Mouse (Mus musculus) frontal cortex, adult 2 months (tissue): ENCODE results near the gene Ust. TPM values are rescaled to one million over a fixed set of nuclear protein-coding genes. Genes with fewer than 3 reads are reported as not detected.
"Not testable (repeated sequence)": the region's sequence is repeated elsewhere in the genome, so short reads cannot be mapped to it uniquely, and the experiment has no call there.

ENCODE experiments used
- DNase-seq, 2 experiments: peaks; one replicate each; pipeline ENCODE4 v3.0.0; 2022; ENCODE audit warnings: low spot score in 1 of 2; ENCODE audit errors: extremely low spot score in 1 of 2
- polyA plus RNA-seq: library from polyadenylated mRNA; depleted of rRNA; stranded (reverse); fragments of >200 nt; gene quantifications from 2 replicates; pipeline ENCODE4 v1.2.3, GENCODE M21; 2012; rRNA removed

Gene Ust
- 11.3 and 14.5 TPM in 2 replicates for polyA plus RNA-seq

DNA sequence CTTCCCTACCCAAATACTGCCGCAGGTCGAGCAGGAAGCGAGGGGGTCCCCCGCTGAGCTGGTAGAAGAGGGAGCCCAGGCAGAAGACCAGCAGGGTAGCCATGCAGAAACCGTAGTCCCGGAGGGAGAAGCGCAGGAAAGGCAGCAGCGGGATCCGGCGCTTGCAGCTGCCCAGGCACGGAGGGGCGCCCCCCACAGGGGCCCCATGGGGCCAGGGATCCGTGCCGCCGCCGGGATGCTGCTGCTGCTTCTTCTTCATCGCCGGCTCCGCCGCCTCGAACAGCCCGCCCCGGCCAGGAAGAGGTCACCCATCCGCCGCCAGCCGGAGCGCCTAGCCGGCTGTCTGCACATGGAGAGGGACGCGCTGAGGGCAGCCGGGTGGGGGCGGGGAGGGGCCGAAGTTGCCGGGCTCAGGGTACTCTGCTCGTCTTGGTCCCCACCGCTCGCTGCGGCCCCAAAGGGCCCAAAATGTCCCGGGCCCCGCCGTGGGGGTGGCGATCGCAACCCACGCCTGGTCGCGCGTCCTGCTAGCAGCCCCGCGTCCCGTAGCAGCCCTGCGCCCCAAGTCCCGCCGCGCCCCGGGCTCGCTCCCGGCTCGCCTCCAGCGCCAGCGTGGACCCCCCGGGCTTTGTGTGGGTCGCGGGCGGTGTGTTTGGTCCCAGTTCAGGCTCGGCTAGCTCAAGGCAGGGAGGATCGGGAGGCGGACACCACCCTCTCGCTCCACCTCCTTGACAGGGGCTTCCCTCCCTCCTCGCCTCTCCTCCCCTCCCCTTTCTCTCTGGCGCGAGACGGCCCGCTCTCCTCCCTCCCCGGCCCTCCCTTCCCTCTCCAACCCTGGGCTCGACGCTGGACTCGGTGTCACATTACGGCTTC is at the start of gene Ust:
TSS of gene Ust (minus strand) at position 685 of the 873 bp plus-strand sequence.
- peak in 1 of 2 experiments; percentile 65 for DNase-seq

DNA sequence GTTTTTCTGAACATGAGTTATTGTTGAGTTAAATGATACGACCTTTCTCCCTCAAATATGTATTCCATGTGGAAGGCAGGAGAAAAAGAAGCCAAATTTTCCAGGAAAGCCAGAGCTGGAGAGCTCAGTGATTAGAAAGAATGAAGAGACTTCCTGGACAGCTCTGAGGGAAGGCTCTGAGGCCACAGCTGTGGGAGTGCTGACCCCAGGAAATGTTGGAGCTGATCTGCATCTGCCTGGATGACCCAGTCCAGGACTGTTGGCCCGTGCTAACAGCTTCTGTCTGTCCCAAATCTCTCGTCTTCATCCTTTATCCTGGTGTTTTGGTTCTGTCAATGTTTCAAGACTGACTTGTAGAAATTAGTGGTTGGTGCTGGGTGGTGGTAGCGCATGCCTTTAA is 42.7 kb upstream of the Ust start:
- DNase-seq: no peak

DNA sequence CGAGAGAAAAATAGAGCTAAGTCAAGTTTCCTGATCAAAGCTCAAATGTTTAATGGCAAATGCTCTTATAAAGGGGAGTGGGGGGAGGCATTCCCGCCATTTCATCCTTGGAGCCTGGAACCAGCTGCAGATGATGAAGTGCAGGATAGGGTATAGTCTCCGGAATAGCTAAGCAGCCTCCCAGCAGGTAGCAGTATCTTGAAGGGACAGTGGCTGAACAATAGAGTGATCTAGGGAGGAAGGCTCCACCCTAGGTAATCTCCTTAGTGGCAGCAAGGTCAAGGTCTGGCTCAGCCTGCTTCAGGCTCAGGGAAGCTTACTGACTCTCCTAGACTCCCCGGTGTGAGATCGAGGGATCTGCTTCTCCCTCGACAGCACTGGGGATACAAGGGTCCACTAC is 40.9 kb upstream of the Ust start:
- not testable (repeated sequence) for DNase-seq

DNA sequence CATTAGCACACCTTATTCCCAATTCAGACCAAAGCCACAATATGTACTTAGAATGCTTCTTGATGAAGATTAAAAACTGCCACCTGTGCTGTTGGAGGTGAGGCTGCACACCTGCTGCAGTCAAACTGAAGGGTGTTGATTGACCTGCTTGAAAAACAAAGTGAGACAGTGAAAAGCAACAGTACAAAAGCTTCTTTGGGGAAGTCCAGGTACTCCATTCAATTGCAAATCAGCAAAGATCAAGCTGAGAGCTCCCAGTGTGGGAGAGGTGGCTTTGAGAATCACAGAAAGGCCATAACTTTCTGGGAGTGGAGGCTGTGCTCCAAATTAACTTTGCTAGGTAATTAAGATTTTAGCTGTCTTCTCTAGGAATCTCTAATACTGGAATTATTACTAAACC is 33.6 kb upstream of the Ust start:
- DNase-seq: not testable (repeated sequence)

DNA sequence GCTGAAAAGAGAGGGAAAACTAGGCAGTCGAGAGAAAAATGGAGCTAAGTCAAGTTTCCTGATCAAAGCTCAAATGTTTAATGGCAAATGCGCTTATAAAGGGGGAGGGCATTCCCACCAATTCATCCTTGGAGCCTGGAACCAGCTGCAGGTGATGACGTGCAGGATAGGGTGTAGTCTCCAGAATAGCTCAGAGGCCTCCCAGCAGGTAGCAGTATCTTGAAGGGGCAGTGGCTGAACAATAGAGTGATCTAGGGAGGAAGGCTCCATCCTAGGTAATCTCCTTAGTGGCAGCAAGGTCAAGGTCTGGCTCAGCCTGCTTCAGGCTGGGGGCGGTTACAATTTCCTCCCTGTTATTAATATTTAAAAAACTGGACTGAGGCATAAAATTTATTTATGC is 33.0 kb upstream of the Ust start:
- DNase-seq: not testable (repeated sequence)

DNA sequence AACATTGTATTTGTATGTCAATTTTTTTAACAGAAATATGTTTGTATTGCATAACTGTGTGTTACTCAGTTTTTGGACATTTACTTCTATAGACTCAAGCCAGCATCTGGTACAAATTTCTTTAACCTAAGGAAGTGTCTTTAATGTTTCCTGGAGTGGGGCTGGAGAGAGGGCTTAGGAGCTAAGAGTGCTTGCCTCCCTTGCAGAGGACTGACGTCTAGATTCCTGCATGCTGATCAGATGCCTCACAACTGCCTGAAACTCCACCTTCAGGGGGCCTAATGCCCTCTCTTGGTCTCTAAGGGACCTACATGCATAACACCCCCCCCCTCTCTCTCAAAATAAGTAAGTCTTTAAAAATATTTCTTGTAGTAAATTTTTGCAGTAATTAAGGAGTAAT is 22.9 kb upstream of the Ust start:
- DNase-seq: no peak

DNA sequence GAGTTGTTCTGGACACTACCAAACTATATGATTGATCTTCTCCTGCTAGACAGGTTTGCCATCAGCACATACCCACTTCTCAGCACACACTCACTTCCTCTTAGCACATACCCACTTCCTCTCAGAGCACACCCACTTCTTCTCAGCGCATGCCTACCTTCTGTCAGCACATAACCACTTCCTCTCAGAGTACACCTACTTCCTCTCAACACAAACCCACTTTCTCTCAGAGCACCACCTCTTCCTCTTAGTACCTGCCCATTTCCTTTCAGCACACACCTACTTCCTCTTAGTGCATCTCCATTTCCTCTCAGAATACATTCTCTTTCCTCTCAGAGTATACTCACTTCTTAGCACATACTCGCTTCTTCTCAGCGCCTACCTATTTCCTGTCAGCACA is 16.8 kb upstream of the Ust start:
- DNase-seq: no peak

DNA sequence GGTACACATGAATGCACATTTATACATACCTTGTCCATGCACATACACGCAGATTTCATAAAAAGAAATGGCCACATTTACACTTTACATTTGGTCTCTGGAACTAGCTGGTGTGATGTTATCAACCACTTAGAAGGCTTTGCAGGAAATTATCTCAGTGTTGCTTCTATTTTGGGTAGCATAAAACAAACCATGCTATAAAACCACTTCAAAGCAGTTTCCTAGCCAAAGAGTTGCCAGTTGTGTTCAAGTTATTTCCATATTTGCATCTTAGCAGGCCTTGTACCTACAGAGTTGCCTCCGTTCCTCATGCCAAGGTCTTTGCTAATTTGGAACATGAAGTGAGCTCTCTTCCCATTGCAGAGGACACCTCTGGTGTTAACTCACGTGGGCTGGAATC is 13.0 kb upstream of the Ust start:
- DNase-seq: no peak

DNA sequence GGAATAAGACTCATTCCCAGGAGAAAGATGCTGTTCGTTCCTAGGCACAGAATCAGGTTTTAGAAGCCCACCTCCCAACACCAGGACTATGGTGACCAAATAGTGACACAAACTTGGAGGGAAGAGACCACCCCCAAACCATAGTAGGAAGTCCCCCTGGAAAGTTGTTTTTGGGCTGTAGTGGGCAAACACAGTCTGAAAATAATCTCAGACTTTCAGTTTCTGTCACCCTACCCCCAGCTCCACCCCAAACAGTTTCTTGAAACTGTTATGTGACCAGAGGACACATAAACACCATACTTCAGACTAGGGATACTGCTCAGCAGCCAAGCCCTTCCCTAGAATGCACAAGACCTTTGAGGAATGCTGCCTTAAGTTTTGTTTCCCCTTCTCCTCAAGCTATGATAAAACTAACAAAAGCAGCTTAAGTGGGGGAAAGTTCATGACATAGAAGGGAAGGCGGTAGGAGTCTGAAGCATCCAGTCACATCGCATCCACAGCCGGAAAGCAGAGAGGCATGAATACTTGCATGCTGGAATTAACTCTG is 12.0 kb upstream of the Ust start:
- DNase-seq: no peak

DNA sequence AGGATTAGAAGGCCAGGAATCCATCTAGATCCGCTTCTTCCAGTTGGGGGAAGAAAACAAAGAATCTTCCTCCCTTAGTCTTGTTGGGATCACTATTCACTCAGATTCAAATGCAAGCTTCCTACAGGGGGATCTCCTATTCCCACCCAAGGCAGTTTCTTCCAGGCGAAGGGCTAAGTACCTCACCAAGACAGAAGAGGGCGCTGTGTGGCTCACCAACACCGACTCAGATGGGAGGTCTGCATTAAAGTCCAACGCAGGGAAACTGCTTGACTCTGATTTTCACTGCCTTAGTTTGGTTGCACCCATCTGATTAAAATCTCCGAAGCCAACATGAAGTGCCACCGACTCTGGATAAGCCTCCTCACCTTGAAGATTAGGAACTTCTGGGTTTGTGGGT is 10.5 kb upstream of the Ust start:
- peak in 1 of 2 experiments; percentile 28 for DNase-seq

DNA sequence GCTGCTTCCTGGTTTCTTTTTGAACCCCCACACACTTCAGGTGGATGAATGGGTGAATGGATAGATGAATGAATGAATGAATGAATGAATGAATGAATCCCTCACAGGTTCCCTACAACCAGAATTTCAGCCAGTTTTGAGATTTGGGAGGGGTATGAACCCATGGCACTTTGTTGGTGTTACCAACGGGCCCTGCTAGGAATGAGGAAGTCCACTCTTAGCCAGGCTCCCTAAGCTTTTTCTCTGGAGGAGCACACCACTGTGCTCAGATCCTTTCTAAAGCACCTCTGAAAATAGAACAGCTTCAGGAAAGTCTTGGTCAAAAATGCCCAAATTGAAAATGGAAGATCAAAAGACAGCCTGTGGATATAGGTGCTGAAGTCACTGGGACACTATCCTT is 6.7 kb upstream of the Ust start:
- DNase-seq: no peak

DNA sequence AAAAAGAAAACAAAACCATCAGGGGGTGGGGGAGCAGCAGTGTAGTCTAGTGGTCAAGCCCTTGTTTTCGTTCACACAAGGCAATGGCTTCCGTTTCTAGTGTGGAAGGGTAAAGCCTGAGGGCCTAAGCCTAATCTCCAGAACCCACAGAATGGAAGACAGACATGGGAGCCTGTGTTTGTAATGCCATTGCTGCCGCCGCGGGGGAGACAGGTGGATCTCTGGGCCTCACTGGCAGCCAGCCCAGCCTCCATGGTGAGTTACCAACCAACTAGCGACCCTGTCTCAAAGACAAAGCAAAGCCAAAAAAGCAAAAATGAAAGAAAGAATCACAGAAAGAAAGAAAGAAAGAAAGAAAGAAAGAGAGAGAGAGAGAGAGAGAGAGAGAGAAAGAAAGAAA is 2.9 kb upstream of the Ust start:
- DNase-seq: no peak

DNA sequence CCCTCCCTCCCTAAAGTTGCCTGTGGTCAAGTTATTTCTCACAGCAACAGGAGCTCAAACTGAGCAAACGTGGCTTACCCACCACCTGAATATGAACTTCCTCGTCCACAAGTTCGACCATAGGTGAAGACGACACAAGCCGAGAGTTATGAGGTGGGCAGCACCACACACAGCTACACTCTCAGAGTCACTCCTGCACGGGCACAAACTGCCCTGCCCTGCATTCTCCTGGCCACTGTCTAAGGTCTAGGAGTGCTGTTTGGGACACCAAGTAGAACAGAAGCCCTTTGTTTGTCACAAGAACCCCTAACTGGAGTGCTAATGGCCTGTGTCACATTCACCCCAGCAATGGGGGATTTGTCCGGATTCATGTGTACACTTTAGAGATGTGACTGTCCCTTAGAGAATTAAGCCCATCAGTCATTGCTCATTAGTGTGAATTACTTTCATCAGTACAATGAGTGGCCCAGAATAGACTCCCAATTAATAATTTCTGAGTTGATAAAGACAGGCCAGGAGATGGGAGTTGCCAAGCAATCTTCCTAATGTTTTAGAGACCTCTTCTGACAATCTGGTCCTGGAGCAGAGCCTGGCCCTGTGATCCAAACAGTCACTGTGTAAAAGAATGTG is 2.3 kb upstream of the Ust start:
- DNase-seq: no peak

DNA sequence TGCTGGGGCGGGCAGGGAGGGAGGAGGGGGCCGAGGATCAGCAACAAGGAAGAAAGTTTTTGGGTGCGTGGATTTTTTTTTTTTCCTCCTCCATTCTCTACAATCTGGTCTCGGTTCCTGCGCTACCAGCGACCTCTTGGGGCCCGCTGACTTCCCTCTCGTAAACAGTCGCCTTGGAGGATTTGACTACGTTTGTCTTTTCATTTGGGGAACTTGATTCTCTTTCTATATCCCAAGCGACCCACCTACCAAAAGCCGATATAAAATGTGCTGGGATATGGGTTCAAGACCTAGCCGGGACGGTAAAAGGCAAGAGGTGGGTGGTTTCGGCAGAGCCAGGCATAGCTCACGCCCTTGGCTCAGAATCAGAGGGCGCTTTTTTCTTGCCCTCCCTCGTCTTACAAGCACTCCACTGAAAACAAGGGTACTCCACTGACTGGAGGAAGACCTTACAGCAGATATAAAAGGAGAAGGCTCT is 428 bp upstream of the Ust start:
- DNase-seq: peak in 1 of 2 experiments; percentile 47

DNA sequence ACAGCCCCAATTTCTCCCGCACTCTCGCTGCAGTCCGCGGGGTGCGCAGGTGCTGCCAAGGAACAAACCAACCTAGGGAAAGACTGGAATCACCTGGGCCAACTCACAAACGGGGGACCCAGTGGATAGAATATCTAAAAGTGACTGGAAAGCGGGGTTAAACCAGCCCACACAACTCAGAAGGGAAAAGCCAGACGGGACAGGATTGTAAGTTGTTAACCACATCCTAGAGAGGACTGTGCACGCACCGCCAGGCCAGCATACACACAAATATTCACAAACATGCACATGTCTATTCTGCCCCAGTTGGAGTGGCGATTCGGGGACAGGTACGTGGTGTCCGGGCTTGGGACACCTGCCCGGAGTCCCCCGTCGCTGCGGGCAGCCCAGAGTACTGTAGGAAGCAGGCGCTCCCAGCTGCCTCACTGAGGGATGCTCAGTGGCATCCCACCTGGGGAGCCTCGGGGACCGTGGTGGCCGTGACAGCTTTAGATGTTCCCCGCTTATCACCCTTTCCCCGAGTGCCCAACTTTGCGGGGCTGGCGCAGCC is 959 bp downstream of the Ust start:
- no peak for DNase-seq

DNA sequence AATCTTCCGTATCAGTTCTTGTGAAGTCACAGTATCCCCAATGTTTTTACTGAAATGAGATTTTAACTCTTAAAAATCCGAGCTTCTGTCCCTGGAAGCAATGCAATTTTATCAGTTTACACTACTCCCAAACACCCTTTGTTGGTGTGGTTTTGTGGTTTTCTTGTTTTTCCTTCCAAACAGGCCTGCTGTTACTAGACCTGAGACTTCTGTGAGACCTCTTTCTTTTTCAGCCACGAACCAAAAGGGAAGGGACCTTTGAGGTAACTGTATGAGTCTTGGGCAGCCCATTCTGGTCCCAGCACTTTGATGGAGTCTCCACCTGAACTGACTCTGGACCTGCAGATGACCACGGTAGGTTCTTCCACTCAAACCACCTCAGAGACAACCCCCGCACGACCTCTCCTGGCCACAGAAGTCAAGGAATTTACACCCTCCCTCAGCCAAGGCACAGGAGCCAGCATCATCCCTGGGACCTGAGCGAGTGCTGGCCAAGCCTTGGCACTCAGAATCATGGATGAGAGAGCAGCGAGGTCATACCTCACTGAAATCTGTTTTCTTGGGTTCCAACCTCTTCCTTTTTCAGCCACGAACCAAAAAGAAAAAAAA is 1.6 kb downstream of the Ust start:
- no peak for DNase-seq

DNA sequence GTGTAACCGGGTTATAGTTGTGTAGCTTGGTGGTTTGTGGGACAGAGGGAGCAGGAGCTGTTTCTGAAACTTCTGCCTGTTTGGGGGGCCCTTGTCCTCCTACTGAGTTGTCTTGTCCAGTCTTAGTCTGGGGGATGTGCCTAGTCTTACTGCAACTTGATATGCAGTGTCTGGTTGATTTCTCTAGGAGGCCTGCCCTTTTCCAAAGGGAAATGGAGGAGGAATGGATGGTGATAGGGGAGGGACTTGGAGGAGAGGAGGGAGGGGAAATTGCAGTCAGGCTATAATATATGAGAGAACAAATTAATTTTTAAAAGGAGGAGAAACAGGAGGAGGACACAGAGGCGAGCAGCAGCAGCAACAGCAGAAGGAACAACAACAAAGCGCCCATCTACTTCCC is 4.9 kb downstream of the Ust start:
- DNase-seq: no peak

DNA sequence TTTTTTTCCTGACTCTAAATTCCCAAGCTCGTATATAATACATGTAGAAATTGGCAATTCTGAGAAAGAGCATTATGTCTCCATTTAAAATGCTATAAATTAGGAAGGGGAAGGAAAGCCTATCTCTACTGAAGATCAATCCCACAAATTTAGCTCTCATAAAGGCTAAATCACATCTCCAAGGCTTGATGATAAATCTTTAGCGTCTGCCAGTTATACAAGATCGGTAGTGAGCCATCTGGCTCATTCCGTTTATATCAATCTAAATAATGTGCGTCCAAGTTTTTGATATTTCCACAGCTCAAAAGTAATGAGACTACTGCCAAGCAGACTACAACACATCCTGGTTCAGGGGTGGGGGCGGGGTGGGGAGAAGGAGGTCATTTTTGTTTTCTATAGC is 6.4 kb downstream of the Ust start:
- DNase-seq: peak in 1 of 2 experiments; percentile 24

DNA sequence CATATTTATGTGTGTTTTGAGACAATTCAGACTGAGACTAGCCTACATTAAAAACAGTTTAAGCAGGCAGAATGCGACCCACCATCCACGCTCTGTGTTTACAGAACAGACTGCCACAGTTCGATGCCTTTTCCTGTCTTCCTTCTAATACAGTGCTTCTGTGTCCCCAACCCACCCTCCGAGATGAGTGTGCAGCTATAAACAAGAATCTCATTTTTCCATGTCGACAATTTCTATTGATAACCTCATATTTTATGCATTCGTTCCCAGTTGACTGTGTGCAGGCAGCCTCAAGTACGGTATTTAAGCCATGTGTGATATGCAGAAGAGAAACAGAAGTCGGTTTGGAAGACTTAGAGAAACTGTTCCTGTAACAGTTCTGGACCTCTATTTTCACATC is 6.9 kb downstream of the Ust start:
- peak in 1 of 2 experiments; percentile 20 for DNase-seq

DNA sequence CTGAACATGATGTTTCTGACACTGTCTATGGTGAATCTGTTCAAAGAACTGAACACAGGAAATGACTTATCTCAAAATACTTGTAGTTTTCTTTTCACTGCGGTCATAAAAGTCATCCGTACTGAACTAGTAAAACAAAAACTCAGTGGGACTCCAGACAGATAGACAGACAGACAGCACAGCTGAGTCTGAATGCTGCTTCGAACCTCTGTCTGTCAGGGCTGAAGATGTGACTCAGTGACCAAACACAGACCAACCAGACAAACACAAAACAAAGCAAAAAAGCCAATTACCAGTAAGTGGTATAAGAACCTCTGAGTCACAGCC is 12.4 kb downstream of the Ust start:
- DNase-seq: no peak
